Mouse (Mus musculus) C2C12 (cell line): Measurements from ENCODE around the gene Rasl10a.

Experiments
- CEBPB ChIP-seq: IDR thresholded peaks from one replicate; pipeline ENCODE4 v1.6.1; 2011; ENCODE audit warnings: low read depth, mild to moderate bottlenecking, control low read depth, moderate library complexity
- CTCF ChIP-seq: IDR thresholded peaks from one replicate; pipeline ENCODE4 v1.5.1; 2011; ENCODE audit not compliant: control insufficient read depth, insufficient read depth, insufficient read length
- FOSL1 ChIP-seq: IDR thresholded peaks from one replicate; pipeline ENCODE4 v1.8.0; 2011; ENCODE audit warnings: mild to moderate bottlenecking, low read length; ENCODE audit not compliant: poor library complexity, insufficient read depth, severe bottlenecking
- USF1 ChIP-seq: IDR thresholded peaks from one replicate; pipeline ENCODE4 v1.6.1; 2011; ENCODE audit warnings: low read depth, mild to moderate bottlenecking, control low read depth, moderate library complexity

GRCm38 (mm10) chr11:5010205-5010604, 47.7 kb upstream of the Rasl10a start:
- TF ChIP-seq FOSL1 (no peak), CTCF (no peak), CEBPB (no peak), USF1 (peak; percentile 53)
